Mouse (Mus musculus) right cerebral cortex, postnatal 36 days (tissue): ENCODE results near the gene Vmn1r88.

ENCODE experiments used
- DNase-seq, 2 experiments: peaks; one replicate each; pipeline ENCODE4 v3.0.0; 2022; ENCODE audit warnings: low spot score in 2 of 2, mixed read lengths in 1 of 2

Vmn1r88 gene

DNA sequence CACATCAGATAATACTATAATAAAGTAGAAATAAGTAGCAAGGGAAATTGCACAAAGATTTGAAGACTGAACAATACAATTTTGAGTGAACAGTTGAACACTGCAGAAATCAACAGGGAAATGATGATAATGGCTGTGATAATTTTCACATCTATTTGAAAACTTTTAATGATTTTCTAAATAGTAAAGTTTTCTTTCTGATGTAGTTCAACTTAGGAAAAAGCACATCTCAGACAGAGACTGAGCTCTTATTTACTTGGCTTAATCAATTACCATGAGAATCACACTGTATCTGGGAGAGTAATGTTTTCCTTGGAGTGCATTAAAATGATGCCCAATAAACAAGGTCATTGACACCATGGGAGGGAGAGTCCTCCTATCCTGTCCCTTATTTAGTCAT is at the start of gene Vmn1r88:
Gene Vmn1r88, plus strand, starts transcription at position 301 of the 400 bp plus-strand sequence.
- no peak for DNase-seq

DNA sequence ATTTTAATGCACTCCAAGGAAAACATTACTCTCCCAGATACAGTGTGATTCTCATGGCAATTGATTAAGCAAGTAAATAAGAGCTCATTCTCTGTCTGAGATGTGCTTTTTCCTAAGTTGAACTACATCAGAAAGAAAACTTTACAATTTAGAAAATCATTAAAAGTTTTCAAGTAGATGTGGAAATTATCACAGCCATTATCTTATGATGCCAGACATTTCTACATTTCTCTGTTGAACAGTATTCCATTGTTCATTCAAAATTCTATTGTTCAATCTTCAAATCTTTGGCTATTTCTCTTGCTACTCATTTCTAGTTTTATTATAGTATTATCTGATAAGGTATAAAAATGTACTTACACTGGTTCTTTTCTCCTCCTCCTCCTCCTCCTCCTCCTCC is 39.6 kb upstream of the Vmn1r88 start, which contains the start of gene Vmn1r86:
Gene Vmn1r86, minus strand, starts transcription at position 101 of the 400 bp plus-strand sequence.
- DNase-seq: no peak

DNA sequence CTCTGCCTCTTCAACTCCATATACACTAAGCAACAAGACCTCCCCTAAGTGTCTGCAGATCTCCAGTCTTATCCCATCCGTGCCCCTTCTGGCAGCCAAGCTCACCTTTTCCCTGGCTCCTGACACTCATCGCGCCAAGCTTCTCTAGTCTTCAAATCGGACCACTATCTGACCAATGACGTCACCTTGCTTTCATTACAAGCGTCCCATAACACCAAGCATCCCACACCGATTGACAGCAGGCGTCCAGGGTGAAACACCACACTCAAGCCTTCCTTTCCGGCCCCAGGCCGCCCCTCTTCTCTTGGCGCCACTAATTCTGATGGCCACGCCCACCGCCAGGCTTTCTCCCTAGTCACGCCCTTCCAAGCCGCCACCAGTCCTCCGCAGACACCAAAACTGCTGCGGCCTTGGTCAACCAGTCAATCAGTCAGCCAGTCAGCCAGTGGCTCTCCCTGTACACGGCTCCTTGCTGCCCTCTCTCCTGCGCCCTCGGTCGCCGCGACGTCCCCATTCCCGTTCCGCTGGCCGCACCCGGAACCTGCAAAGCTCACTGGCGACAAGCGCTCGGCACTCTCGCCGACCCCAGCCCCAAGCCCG is 35.7 kb upstream of the Vmn1r88 start:
- peak in 1 of 2 experiments; percentile 0 for DNase-seq

GRCm38 (mm10) chr7:13131856-13132255 is 27.5 kb upstream of the Vmn1r88 start:
- DNase-seq: no peak

DNA sequence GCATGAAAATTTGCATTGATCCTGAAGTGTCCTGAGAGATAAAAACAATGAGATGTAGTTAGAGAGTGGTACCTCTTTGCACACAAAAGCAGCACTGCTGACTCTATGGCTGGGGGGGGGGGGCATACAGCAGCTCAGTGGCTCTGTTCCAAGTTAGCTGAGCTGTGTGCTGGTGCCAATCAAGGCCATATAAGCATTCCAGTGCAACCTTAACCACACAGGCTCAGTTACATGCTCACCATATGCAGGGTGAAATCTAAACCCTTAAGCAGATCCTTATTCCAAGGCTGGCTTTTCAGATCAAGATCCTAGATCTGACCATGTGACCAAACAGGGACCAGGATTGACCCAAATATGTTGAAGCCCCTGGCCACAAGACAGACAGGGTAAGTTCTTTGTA is 22.0 kb upstream of the Vmn1r88 start:
- no peak for DNase-seq

DNA sequence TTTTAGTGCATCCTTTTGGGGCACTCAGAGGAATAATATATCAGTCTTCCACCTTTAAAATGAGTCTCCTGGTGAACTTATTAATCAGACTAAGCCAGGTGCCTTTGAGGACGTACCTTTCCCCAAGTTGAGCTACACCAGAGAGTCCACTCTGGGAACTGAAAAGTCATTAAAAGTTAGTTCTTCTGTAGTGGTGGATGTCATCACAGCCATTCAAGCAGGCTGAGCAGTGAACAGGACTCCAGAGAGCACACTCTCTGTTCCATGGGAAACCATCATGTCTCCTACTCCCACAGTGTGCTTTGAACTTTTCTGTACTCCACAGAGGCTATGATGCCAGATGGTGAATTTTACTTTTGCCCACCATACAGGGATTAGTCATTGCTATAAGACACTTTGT is 19.3 kb upstream of the Vmn1r88 start, which contains the start of gene Vmn1r87:
Gene Vmn1r87, minus strand, starts transcription at position 101 of the 400 bp plus-strand sequence.
- DNase-seq: no peak

GRCm38 (mm10) chr7:13212720-13213119 is 53.4 kb downstream of the Vmn1r88 start, which contains the start of gene Vmn1r89:
Gene Vmn1r89, plus strand, starts transcription at chr7:13213020.
- no peak for DNase-seq
